Mouse (Mus musculus) stomach, postnatal 0 days (tissue): ENCODE data around the gene Syt15.

ENCODE experiments used
- CTCF ChIP-seq: IDR thresholded peaks from 2 replicates; pipeline ENCODE4 v1.5.1; 2016; ENCODE audit warnings: antibody characterized with exemption, low read depth, mild to moderate bottlenecking, moderate library complexity
- EP300 ChIP-seq: optimal IDR thresholded peaks from 2 replicates; pipeline ENCODE3; 2016; ENCODE audit warnings: antibody characterized with exemption

DNA sequence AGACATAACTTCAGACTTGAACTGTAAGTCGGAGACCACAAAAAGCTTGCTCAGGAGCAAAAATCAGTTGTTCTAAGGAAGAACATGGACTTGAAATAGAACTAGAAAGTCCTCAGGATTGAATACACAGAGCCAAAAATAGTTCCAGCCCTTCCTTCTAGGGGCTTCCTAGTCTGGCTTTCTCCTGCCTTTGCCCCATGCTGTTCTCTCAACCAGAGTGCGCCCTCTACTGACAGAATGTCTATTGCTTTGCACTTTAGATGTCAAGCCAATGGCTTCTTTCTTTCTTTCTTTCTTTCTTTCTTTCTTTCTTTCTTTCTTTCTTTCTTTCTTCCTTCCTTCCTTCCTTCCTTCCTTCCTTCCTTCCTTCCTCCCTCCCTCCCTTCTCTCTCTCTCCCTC is 10.7 kb upstream of the Syt15 start:
- TF ChIP-seq EP300: no peak
- peak; percentile 74 for TF ChIP-seq CTCF
